Mouse (Mus musculus): Measurements from ENCODE around the gene Becn1.

GRCm38 (mm10) chr11:101351100-101351720, 49.1 kb upstream of the Becn1 start:
- no peak for TF ChIP-seq CTCF (IDR thresholded peaks at IDR 0.05; ENCODE audit: borderline replicate concordance, extremely low read depth, insufficient read depth, insufficient read length)
- TF ChIP-seq POLR2A (IDR thresholded peaks at IDR 0.05; ENCODE audit: borderline replicate concordance, extremely low read depth, insufficient read depth, insufficient read length, poor library complexity, severe bottlenecking): no peak

Data from brain, embryonic 14.5 days (tissue).